Mouse (Mus musculus) midbrain, embryonic 16.5 days (tissue): Measurements from ENCODE around the gene Mllt10. TPM values are rescaled to one million over a fixed set of nuclear protein-coding genes. Genes with fewer than 3 reads are reported as not detected.

Experiments used
- ATAC-seq: fragments of 200-750 bp; cut with Nextera tagmentation; 2 replicates; pipeline ENCODE4 v1.8.0; 2017; ENCODE audit warnings: moderate TSS enrichment
- H3K27ac ChIP-seq: fragments of 300-500 bp; sonication (generic); 2 replicates; pipeline ENCODE4 v1.5.1; 2014; ENCODE audit warnings: mild to moderate bottlenecking, low read length, mixed read lengths
- H3K27me3 ChIP-seq: fragments of 300-500 bp; sonication (generic); 2 replicates; pipeline ENCODE4 v1.6.1; 2014; ENCODE audit warnings: low read depth, low read length, mixed read lengths; ENCODE audit not compliant: control insufficient read depth, insufficient read depth
- H3K36me3 ChIP-seq: fragments of 300-500 bp; sonication (generic); 2 replicates; pipeline ENCODE4 v1.6.1; 2014; ENCODE audit warnings: mild to moderate bottlenecking, low read length, moderate library complexity, mixed read lengths; ENCODE audit not compliant: control insufficient read depth, insufficient read depth
- H3K4me1 ChIP-seq: fragments of 300-500 bp; sonication (generic); 2 replicates; pipeline ENCODE4 v1.6.1; 2014; ENCODE audit warnings: mild to moderate bottlenecking, low read length, mixed read lengths; ENCODE audit not compliant: control insufficient read depth, insufficient read depth
- H3K4me2 ChIP-seq: fragments of 300-500 bp; sonication (generic); 2 replicates; pipeline ENCODE4 v1.6.1; 2014; ENCODE audit warnings: mild to moderate bottlenecking, low read length, mixed read lengths
- H3K4me3 ChIP-seq: fragments of 300-500 bp; sonication (generic); 2 replicates; pipeline ENCODE4 v1.5.1; 2014; ENCODE audit warnings: low read depth, mild to moderate bottlenecking, low read length, moderate library complexity, mixed read lengths
- H3K9ac ChIP-seq: fragments of 300-500 bp; sonication (generic); 2 replicates; pipeline ENCODE4 v1.6.1; 2014; ENCODE audit warnings: low read depth, low read length, mixed read lengths
- H3K9me3 ChIP-seq: fragments of 300-500 bp; sonication (generic); replicated peaks from 2 replicates; pipeline ENCODE4 v1.6.1; 2014; ENCODE audit warnings: mild to moderate bottlenecking, low read length, mixed read lengths; ENCODE audit not compliant: control insufficient read depth, poor library complexity, severe bottlenecking
- WGBS: fragments of 180-500 bp; shearing (Covaris S2); extraction: QIAGEN DNeasy Blood & Tissue Kit; methylation state at CpG from one replicate; pipeline ENCODE4 v1.1.7; 2014; 5-methylcytosine and 5-hydroxymethylcytosine counted together
- polyA plus RNA-seq: library from polyadenylated mRNA; unstranded; fragments of >200 nt; fragmentation: Nextera tagmentation; extraction: Ambion mirVana; gene quantifications from 2 replicates; pipeline ENCODE4 v1.2.1, GENCODE M21; 2015

Gene Mllt10
- polyA plus RNA-seq, 1 experiment from 2014 or later, result 43.7 TPM

DNA sequence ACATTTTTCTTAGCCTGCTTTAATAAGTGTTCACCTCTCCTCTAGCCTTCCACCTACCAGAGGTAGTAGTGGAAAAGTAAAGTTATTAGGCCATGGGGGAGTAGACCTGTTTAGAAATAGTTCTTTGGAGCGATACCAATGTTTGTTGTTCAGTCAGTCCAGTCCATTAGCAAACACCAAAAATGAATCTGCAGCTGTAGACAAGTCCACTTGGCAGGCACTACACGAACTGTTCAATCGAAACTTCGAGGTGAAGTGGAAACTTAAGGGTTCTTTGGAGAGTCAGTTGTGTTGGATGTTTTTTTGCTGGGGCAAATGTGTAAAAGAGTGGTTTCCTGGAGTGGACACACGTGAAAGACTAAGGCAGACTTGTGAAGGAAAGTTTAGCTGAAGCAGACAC is 84.6 kb downstream of the Mllt10 start:
- H3K9ac ChIP-seq, result no peak overlapping the region
- no peak for ATAC-seq
- 96% methylated on average over 5 of the region's 5 CpGs for WGBS

DNA sequence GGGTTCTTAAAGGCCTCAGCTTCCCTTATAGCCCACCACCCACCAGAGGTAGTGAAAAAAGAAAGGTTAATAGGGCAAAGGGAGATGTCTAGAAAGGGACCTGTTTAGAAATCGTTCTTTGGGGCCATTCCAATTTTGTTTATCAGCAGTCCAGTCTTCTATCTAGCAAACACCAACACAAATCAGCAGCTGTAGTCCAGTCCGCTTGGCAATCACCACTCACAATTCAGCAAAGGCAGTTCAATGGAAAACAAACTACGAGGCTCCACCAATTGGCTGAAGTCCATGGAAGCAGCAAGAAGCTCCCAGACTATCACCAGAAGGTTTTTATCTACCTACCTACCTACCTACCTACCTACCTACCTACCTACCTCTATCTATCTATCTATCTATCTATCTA is 101.1 kb downstream of the Mllt10 start:
- H3K4me3 ChIP-seq, result no peak overlapping the region
- H3K36me3 ChIP-seq, result 0 out of 2 replicates have a peak, but pooled peaks cover 6% of the 10 kb centered on the region
- no peaks in the 10 kb centered on the region for H3K27me3 ChIP-seq
- no peak overlapping the region for H3K4me2 ChIP-seq
- no peaks in the 10 kb centered on the region for H3K9me3 ChIP-seq
- 96% methylated on average over 3 of the region's 3 CpGs for WGBS
- H3K4me1 ChIP-seq, result no peaks in the 10 kb centered on the region
- H3K9ac ChIP-seq, result no peak overlapping the region
- no peak for ATAC-seq
- no peak overlapping the region for H3K27ac ChIP-seq

More for the DNA sequence above, 84.6 kb downstream of the Mllt10 start:
- H3K4me1 ChIP-seq, result no peaks in the 10 kb centered on the region
- no peaks in the 10 kb centered on the region for H3K9me3 ChIP-seq
- H3K4me3 ChIP-seq, result no peak overlapping the region
- no peak overlapping the region for H3K27ac ChIP-seq
- peaks cover 9% of the 10 kb centered on the region for H3K36me3 ChIP-seq
- H3K27me3 ChIP-seq, result no peaks in the 10 kb centered on the region
- H3K4me2 ChIP-seq, result no peak overlapping the region

DNA sequence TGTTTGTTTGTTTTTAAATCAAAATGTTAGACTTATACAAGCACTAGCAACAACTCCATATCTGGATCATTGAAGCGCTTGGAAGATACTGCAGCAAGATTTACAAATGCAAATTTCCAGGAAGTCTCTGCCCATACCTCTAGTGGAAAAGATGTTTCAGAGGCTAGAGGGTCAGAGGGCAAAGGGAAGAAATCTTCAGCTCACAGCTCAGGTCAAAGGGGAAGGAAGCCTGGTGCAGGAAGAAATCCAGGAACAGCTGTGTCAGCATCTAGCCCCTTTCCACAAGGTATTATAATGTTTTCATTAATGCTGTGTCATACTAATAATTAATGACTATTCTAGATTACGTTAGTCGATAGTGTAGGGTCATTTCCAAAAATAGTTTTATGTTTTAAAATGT is 104.4 kb downstream of the Mllt10 start:
- WGBS, result 90% methylated on average over 3 of the region's 3 CpGs
- Histone ChIP-seq H3K9me3 (no peaks in the 10 kb centered on the region), H3K27ac (no peak overlapping the region), H3K9ac (no peak overlapping the region), H3K4me3 (no peak overlapping the region), H3K4me1 (no peaks in the 10 kb centered on the region), H3K4me2 (no peak overlapping the region), H3K27me3 (no peaks in the 10 kb centered on the region), H3K36me3 (peaks cover 17% of the 10 kb centered on the region; the same call in 1 of the 2 replicates)
- ATAC-seq, result no peak

DNA sequence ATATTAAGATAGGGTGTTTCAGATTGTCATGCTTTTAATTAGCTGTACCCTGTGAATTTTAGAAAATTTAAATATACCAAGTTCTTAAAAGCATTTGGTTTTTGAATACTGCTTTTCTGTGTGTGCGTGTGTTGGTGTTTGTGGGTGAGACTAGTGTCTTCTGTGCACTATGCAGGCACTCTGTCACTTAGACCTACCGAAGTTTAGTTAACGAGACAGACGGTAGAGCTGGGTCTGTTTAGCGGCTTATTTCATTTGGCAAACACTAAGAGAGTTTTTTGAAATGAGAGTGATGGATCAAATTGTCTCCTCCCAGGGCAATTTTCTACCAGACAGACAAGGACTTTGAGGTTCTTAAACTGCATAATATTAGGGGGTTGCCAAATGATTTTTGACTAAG is 106.0 kb downstream of the Mllt10 start:
- Histone ChIP-seq H3K4me3 (no peak overlapping the region), H3K4me1 (no peaks in the 10 kb centered on the region), H3K9ac (no peak overlapping the region), H3K4me2 (no peak overlapping the region), H3K9me3 (no peaks in the 10 kb centered on the region), H3K27ac (no peak overlapping the region), H3K27me3 (no peaks in the 10 kb centered on the region), H3K36me3 (peaks cover 18% of the 10 kb centered on the region; the same call in 1 of the 2 replicates)
- ATAC-seq, result no peak
- WGBS, result 84% methylated on average over 5 of the region's 5 CpGs

DNA sequence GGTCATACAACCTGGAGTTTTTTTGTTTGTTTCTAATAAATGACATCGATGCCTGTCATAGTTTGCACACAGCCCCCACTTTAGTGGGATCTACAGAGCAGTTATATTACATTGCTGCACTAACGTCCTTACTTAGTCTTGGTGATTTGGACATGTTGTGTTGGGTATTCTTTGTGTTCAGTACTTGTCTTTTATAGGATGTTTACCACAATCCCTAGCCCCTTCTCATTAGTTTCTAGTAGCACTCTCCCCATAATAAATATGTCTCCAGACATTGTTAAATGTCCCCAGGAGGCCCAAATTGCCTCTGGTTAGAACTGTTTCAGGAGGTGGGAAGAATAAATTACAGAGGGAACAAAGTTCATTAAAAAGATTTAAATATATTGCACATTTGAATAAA is 110.5 kb downstream of the Mllt10 start:
- H3K9me3 ChIP-seq, result no peaks in the 10 kb centered on the region
- WGBS, result 73% methylated on average over 2 of the region's 2 CpGs

DNA sequence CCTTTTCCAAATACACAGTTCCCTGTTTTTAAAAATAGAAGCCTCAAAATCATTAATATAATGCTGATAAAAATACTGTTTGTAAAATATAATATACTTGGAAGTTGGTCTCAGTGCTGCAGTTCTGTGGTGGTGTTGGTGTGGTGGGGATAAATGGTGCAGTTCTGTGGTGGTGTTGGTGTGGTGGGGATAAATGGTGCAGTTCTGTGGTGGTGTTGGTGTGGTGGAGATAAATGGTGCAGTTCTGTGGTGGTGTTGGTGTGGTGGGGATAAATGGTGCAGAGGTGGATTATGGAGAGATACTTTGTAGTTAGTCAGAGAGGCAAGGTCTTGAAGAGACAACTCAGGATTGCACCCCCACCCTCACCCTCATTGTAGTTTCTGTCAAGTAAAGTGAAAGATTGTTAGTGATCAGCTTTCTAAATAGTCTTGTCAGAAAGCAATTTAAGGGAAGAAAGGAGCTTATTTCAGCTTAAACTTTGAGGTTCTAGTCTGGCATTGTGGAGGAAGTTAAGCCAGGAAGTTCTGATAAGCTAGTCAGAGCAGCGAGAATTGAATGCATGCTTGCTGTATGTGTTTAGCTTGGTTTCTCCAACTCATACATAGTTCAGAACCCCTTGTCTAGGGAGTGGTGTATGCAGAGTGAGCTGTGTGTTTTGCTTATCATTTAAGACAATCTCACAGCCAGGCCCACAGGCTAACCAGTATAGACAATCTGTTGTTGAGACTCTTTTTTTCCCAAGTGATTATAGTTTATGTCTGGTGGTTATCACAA is 114.3 kb downstream of the Mllt10 start:
- H3K4me1 ChIP-seq, result no peaks in the 10 kb centered on the region
- no peaks in the 10 kb centered on the region for H3K27me3 ChIP-seq
- ATAC-seq, result no peak
- H3K27ac ChIP-seq, result no peak overlapping the region
- 77% methylated on average over 1 of the region's 1 CpGs for WGBS
- no peak overlapping the region for H3K4me3 ChIP-seq
- H3K9ac ChIP-seq, result no peak overlapping the region
- no peaks in the 10 kb centered on the region for H3K9me3 ChIP-seq
- H3K4me2 ChIP-seq, result no peak overlapping the region
- 0 out of 2 replicates have a peak, but pooled peaks cover 1% of the 10 kb centered on the region for H3K36me3 ChIP-seq

More for the DNA sequence above, 110.5 kb downstream of the Mllt10 start:
- Histone ChIP-seq H3K27ac (no peak overlapping the region), H3K27me3 (no peaks in the 10 kb centered on the region), H3K4me1 (no peaks in the 10 kb centered on the region), H3K4me2 (no peak overlapping the region), H3K4me3 (no peak overlapping the region), H3K36me3 (peaks cover 12% of the 10 kb centered on the region; the same call in 1 of the 2 replicates), H3K9ac (no peak overlapping the region)
- no peak for ATAC-seq

DNA sequence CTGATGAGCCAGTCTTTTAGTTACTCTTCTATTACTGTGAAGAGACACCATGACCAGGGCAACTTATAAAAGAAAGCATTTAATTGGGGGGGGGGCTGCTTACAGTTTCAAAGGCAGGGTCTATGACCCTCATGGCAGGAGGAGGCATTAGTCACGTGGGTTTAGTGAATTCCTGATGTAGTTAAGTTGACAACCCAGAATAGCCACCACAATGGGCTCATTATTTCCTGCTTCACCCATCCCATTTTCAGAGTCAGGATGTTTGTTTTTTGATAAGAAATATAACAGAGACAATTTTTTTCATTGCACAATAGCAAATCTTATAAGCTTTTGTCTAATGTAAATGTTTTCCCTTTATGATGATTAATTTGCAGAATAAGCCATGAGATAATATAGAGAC is 120.2 kb downstream of the Mllt10 start:
- Histone ChIP-seq H3K27ac (no peak overlapping the region), H3K36me3 (0 out of 2 replicates have a peak, but pooled peaks cover 2% of the 10 kb centered on the region), H3K9me3 (no peaks in the 10 kb centered on the region), H3K27me3 (no peaks in the 10 kb centered on the region), H3K4me1 (no peaks in the 10 kb centered on the region), H3K4me3 (no peak overlapping the region), H3K9ac (no peak overlapping the region), H3K4me2 (no peak overlapping the region)
- 48% methylated on average over 1 of the region's 1 CpGs for WGBS
- no peak for ATAC-seq

GRCm38 (mm10) chr2:18176235-18176634 is 121.2 kb downstream of the Mllt10 start:
- Histone ChIP-seq H3K9me3 (no peaks in the 10 kb centered on the region), H3K36me3 (0 out of 2 replicates have a peak, but pooled peaks cover 2% of the 10 kb centered on the region), H3K27me3 (no peaks in the 10 kb centered on the region), H3K4me3 (no peak overlapping the region), H3K4me2 (no peak overlapping the region), H3K27ac (no peak overlapping the region), H3K9ac (no peak overlapping the region), H3K4me1 (no peaks in the 10 kb centered on the region)
- no peak for ATAC-seq
- WGBS, result 89% methylated on average over 3 of the region's 3 CpGs

GRCm38 (mm10) chr2:18180323-18180722 is 125.3 kb downstream of the Mllt10 start:
- Histone ChIP-seq H3K27ac (no peak overlapping the region), H3K4me1 (0 out of 2 replicates have a peak, but pooled peaks cover 3% of the 10 kb centered on the region), H3K4me2 (no peak overlapping the region), H3K36me3 (peaks cover 5% of the 10 kb centered on the region; the same call in 1 of the 2 replicates), H3K4me3 (no peak overlapping the region), H3K27me3 (no peaks in the 10 kb centered on the region), H3K9me3 (no peaks in the 10 kb centered on the region), H3K9ac (no peak overlapping the region)
- WGBS, result 97% methylated on average over 5 of the region's 5 CpGs
- no peak for ATAC-seq
